Mouse (Mus musculus) lung, postnatal 0 days (tissue): ENCODE measurements around the gene Krt86. TPM values are rescaled to one million over a fixed set of nuclear protein-coding genes. Genes with fewer than 3 reads are reported as not detected.

Source experiments
- ATAC-seq: fragments of 200-750 bp; cut with Nextera tagmentation; 2 replicates; pipeline ENCODE4 v1.8.0; 2017; ENCODE audit warnings: moderate library complexity
- DNase-seq: peaks from one replicate; pipeline ENCODE4 v3.0.0-alpha.2; 2016; ENCODE audit warnings: low spot score
- H3K27ac ChIP-seq: fragments of 300-500 bp; sonication (generic); 2 replicates; pipeline ENCODE4 v1.5.1; 2014; ENCODE audit warnings: antibody characterized with exemption, mild to moderate bottlenecking, low read length, mixed read lengths
- H3K27me3 ChIP-seq: fragments of 300-500 bp; sonication (generic); replicated peaks from 2 replicates; pipeline ENCODE4 v1.6.1; 2014; ENCODE audit warnings: low read length, mixed read lengths; ENCODE audit not compliant: insufficient read depth
- H3K36me3 ChIP-seq: fragments of 300-500 bp; sonication (generic); 2 replicates; pipeline ENCODE4 v1.6.1; 2014; ENCODE audit warnings: low read length, mixed read lengths; ENCODE audit not compliant: insufficient read depth
- H3K4me1 ChIP-seq: fragments of 300-500 bp; sonication (generic); 2 replicates; pipeline ENCODE4 v1.6.1; 2014; ENCODE audit warnings: antibody characterized with exemption, low read depth, low read length, mixed read lengths; ENCODE audit not compliant: insufficient read depth
- H3K4me2 ChIP-seq: fragments of 300-500 bp; sonication (generic); replicated peaks from 2 replicates; pipeline ENCODE4 v1.6.1; 2014; ENCODE audit warnings: low read depth, mild to moderate bottlenecking, low read length, moderate library complexity, mixed read lengths
- H3K4me3 ChIP-seq: fragments of 300-500 bp; sonication (generic); 2 replicates; pipeline ENCODE4 v1.5.1; 2014; ENCODE audit warnings: low read depth, low read length
- H3K9ac ChIP-seq: fragments of 300-500 bp; sonication (generic); replicated peaks from 2 replicates; pipeline ENCODE4 v1.6.1; 2014; ENCODE audit warnings: low read depth, mild to moderate bottlenecking
- H3K9me3 ChIP-seq: fragments of 300-500 bp; sonication (generic); 2 replicates; pipeline ENCODE4 v1.6.1; 2016; ENCODE audit warnings: low read length, mixed read lengths
- CTCF ChIP-seq: IDR thresholded peaks from 2 replicates; pipeline ENCODE4 v1.5.1; 2016; ENCODE audit warnings: antibody characterized with exemption, mild to moderate bottlenecking
- EP300 ChIP-seq: IDR thresholded peaks from 2 replicates; pipeline ENCODE4 v1.6.1; 2016; ENCODE audit warnings: antibody characterized with exemption, mild to moderate bottlenecking, control low read depth
- WGBS: fragments of 180-500 bp; shearing (Covaris S2); extraction: QIAGEN DNeasy Blood & Tissue Kit; methylation state at CpG from one replicate; pipeline ENCODE4 v1.1.7; 2014; 5-methylcytosine and 5-hydroxymethylcytosine counted together
- polyA plus RNA-seq: library from polyadenylated mRNA; unstranded; fragments of >200 nt; fragmentation: Nextera tagmentation; extraction: Ambion mirVana; gene quantifications from 2 replicates; pipeline ENCODE4 v1.2.1, GENCODE M21; 2015

The Krt86 gene
- polyA plus RNA-seq, 1 experiment from 2014 or later: not detected

GRCm38 (mm10) chr15:101447444-101447843, 25.8 kb upstream of the Krt86 start, which contains the start of gene Krt88:
Krt88 (plus strand) TSS chr15:101447744.
- no peak within 1 kb of the TSS for H3K9ac ChIP-seq
- no peak within 1 kb of the TSS for H3K4me2 ChIP-seq
- WGBS: 63% methylated on average over 2 of the region's 2 CpGs

DNA sequence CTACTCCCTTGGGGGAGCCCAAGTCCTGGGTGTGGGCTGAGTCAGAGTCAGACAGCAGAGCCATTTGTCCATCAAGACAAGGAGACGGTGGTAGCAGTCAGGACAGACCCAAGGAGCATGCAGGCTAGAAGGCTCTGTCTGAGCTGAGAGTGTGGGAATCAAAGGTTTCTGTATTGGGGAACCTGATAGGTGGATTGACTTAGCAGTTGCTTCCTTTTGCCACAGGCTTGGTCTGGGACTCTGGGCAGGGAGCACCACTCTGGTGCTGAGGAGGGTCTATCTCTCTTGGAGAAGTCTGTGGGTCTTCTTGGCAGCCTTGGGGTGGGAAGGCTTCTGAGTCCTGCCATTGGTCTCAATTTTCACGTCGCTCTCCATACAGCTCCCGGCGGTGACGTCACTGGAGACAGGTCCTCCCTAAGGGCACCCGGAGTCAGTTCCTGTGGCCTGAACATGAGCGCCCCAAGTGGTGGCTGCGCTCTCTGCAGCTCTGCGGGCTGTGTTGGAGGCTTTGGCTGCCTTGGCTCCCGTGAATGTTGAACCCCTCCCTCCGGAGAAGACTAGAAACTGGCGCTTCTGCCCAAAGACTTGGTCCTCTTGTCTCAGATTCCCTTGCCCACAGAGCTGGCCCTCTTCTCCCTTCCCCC, 20.1 kb upstream of the Krt86 start:
- no peak overlapping the region for H3K9ac ChIP-seq
- H3K9me3 ChIP-seq: no peaks in the 10 kb centered on the region
- peak; percentile 90 for TF ChIP-seq CTCF
- TF ChIP-seq EP300: no peak
- no peaks in the 10 kb centered on the region for H3K27me3 ChIP-seq
- WGBS: 7% methylated on average over 13 of the region's 13 CpGs
- DNase-seq (peak; percentile 85), ATAC-seq (peak; percentile 86)
- no peaks in the 10 kb centered on the region for H3K36me3 ChIP-seq
- H3K27ac ChIP-seq: no peak overlapping the region
- no peaks in the 10 kb centered on the region for H3K4me1 ChIP-seq
- no peak overlapping the region for H3K4me3 ChIP-seq
- no peak overlapping the region for H3K4me2 ChIP-seq

More at GRCm38 (mm10) chr15:101447444-101447843, 25.8 kb upstream of the Krt86 start, which contains the start of gene Krt88:
- Histone ChIP-seq H3K27ac (no peak within 1 kb of the TSS), H3K4me3 (no peak within 1 kb of the TSS), H3K27me3 (no peaks in the 10 kb centered on the region), H3K36me3 (no peaks in the 10 kb centered on the region), H3K9me3 (no peaks in the 10 kb centered on the region), H3K4me1 (no peaks in the 10 kb centered on the region)
- DNase-seq (no peak), ATAC-seq (no peak)
- no peak for TF ChIP-seq EP300
- TF ChIP-seq CTCF: no peak

- no peak overlapping the region for H3K4me2 ChIP-seq
- TF ChIP-seq CTCF (no peak), EP300 (peak; percentile 83)
- H3K27me3 ChIP-seq: no peaks in the 10 kb centered on the region
- WGBS: 68% methylated on average over 8 of the region's 8 CpGs
- H3K4me3 ChIP-seq: no peak overlapping the region
- H3K36me3 ChIP-seq: no peaks in the 10 kb centered on the region
- no peak overlapping the region for H3K9ac ChIP-seq
- ATAC-seq: peak; percentile 67
- no peaks in the 10 kb centered on the region for H3K4me1 ChIP-seq
- no peak overlapping the region for H3K27ac ChIP-seq
- DNase-seq: peak; percentile 65
- H3K9me3 ChIP-seq: no peaks in the 10 kb centered on the region
These were observed 18.5 kb upstream of the Krt86 start for GRCm38 (mm10) chr15:101454774-101455173.

- Histone ChIP-seq H3K27me3 (no peaks in the 10 kb centered on the region), H3K4me2 (no peak overlapping the region), H3K36me3 (no peaks in the 10 kb centered on the region), H3K4me1 (no peaks in the 10 kb centered on the region), H3K9ac (no peak overlapping the region), H3K4me3 (no peak overlapping the region), H3K27ac (no peak overlapping the region), H3K9me3 (no peaks in the 10 kb centered on the region)
- DNase-seq (no peak), ATAC-seq (no peak)
- WGBS: 81% methylated on average over 2 of the region's 2 CpGs
- TF ChIP-seq EP300: no peak
- no peak for TF ChIP-seq CTCF
These were observed 18.0 kb upstream of the Krt86 start for GRCm38 (mm10) chr15:101455292-101455691.

DNA sequence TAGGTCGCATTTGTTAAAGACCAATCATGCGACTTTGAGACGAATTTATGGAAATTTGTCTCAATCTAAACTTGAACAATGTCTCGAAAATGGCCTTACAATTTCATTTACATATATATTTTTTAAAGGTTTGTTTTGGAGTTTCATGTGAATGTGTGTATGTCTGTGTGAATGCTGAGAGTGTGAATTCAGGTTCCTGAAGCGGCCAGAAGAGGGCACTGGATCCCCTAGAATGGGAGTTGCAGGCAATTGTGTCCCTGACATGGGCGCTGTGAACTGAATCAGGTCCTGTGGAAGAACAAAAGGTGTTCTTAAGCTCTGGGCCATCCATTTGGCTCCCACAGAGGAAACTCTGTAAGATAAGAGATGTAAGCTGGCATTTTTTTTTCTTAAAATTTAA, 17.4 kb upstream of the Krt86 start:
- H3K27ac ChIP-seq: no peak overlapping the region
- H3K27me3 ChIP-seq: no peaks in the 10 kb centered on the region
- no peak; the same call in 1 of the 2 replicates for TF ChIP-seq CTCF
- TF ChIP-seq EP300: no peak
- H3K36me3 ChIP-seq: no peaks in the 10 kb centered on the region
- H3K9me3 ChIP-seq: no peaks in the 10 kb centered on the region
- no peaks in the 10 kb centered on the region for H3K4me1 ChIP-seq
- H3K4me3 ChIP-seq: no peak overlapping the region
- H3K9ac ChIP-seq: no peak overlapping the region
- DNase-seq: no peak
- H3K4me2 ChIP-seq: no peak overlapping the region
- ATAC-seq: no peak
- 85% methylated on average over 6 of the region's 6 CpGs for WGBS

DNA sequence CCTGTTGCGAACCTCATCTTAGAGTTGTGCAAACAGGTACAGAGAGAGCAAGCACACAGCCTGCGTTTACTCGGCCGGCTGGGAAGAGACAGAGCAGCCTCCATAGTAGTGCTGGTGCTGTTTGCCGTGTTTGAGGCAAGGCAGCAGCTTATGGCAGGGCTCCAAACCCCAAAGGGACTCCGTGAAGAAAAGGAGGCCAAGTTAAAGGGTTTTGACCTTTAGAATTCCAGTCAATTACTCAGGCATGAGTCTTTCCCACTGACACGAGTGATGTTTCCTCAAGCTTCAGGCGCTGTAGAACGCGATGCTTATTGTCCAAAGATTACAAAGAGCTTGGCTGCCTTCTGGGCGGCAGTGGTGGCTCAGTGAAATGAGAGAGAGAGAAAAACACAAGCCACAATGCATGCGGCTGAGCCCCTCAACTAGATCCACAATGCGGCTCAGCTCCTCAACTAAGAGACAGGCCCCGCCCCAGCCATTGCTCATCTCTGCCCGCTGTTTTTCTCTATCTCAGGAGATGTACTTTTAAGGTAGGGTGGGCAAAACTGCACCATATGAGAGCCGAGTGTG, 14.8 kb upstream of the Krt86 start:
- DNase-seq (no peak), ATAC-seq (no peak)
- Histone ChIP-seq H3K4me1 (no peaks in the 10 kb centered on the region), H3K36me3 (no peaks in the 10 kb centered on the region), H3K27ac (no peak overlapping the region), H3K27me3 (no peaks in the 10 kb centered on the region), H3K9me3 (no peaks in the 10 kb centered on the region), H3K4me3 (no peak overlapping the region), H3K4me2 (no peak overlapping the region), H3K9ac (no peak overlapping the region)
- TF ChIP-seq CTCF (no peak), EP300 (no peak)
- 49% methylated on average over 16 of the region's 16 CpGs for WGBS
